Mouse (Mus musculus): ENCODE results near the gene Tmed10. TPM values are rescaled to one million over a fixed set of nuclear protein-coding genes. Genes with fewer than 3 reads are reported as not detected.

Tmed10 gene
- 100 to 1,000 TPM; 146 to 156 TPM for total RNA-seq (2021)
- long read RNA-seq, experiment 1, transcript Tmed10-201 (5 exons, 1,482 nt) = major isoform, 74 of 103 reads
- long read RNA-seq, experiment 1, partial matches to known transcripts = 1 of 103 reads
- long read RNA-seq, experiment 1, other reads (novel, unspliced or antisense) = 26 of 103 reads
- long read RNA-seq, experiment 2, transcript Tmed10-201 (5 exons, 1,482 nt) = major isoform, 81 of 154 reads
- long read RNA-seq, experiment 2, partial matches to known transcripts = 1 of 154 reads
- long read RNA-seq, experiment 2, other reads (novel, unspliced or antisense) = 70 of 154 reads

DNA sequence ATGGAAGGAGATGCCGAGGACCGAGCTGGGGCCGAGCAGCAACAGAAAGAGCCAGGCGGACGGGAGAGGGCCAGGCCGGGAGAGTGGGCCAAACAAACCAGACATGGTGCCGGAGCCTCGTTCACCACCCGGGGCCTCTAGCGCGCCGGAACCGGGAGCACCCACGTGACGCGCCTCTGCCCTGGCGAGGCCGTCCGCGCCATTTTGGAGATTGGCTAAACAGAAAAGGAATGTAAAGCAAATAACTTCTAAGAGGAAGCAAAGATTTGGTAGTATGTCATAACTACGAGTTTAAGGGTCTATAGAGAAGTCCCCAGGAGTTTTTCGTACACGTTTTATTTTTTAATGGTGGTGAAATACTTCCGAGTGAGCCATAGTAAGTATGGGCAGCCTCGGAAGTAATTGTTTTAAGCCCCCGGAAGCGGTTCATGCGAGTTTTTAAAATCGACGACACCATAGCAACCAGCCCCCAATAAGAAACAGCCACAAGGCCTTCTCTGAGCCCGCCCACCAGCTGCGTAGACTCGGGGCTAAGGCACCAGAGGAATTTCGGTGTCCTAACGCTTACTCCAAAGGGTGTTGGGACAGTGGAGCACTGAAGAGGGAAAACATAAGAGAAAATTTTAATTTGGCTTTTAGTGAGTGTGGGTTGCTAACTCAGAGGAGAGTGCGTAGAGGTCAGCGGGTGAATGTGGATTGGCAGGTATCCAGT is at the start of gene Tmed10:
Gene Tmed10, minus strand, starts transcription at position 287 of the 712 bp plus-strand sequence.
- DNase-seq (ENCODE audit: low spot score in 2 of 2) = peak; percentile 88 to 95

- no peak for DNase-seq (ENCODE audit: low spot score in 2 of 2)
Measured at GRCm38 (mm10) chr12:85423236-85423635, 48.6 kb upstream of the Tmed10 start.

GRCm38 (mm10) chr12:85422536-85422935 is 47.9 kb upstream of the Tmed10 start:
- no peak for DNase-seq (ENCODE audit: low spot score in 2 of 2)

DNA sequence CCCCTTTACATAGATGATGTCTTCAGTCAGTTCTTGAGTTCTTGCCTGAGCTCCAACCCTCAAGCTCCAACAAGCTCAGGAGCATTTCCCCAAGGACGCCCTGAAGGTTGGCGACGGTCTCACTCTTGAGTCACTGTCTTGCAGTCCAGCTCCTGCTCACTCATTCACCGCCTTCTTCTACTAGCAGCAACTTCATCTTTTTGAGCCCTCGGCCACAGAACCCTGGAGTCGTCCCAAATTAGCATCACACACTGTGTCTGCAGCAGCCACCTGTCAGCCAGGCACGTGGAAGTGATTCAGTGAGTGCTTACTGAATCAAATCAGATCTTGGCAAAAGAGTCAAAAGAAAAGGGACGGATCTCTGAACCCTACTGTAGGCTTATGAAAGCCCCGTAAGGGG is 46.3 kb upstream of the Tmed10 start:
- DNase-seq (ENCODE audit: low spot score in 2 of 2) = no peak

DNA sequence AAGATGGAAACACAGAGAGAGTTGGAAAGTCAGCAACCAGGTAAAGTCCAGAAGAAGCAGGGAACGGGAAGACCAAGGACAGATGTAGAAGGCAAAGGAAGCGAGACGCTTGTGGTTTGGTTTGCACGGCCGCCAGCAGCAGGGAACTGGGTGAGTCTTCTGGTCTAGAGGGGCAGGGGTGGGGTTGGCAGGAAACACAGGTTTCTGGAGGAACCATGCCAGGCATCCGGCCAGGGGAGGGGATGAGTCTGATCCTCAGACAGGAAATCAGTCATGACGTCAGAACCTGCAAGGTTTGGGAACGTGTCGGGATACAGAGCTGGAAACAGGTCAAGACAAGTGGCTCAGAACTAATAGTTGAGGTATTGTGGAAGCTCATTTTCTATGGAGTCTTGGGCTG is 43.2 kb upstream of the Tmed10 start:
- no peak for DNase-seq (ENCODE audit: low spot score in 2 of 2)

DNA sequence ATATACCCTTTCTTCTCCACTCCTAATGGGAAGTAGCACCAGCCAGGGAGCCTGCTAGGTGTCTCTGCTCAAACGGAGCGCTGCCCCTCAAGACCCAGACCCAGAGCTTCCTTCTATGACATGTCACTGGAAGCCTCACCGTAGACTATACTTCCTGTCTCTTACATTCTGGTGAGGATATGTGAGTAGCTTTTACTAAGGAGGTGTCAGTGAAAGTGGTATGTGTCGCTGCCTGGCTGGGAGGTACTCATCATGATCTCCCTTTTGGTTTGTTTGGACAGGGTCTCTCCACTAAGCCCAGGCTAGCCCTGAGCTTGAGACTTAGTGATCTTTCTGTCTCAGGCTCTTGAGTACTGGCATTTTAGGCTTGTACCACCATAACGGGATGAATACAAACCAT is 41.7 kb upstream of the Tmed10 start:
- no peak for DNase-seq (ENCODE audit: low spot score in 2 of 2)

GRCm38 (mm10) chr12:85415876-85416275 is 41.2 kb upstream of the Tmed10 start:
- no peak for DNase-seq (ENCODE audit: low spot score in 2 of 2)

DNA sequence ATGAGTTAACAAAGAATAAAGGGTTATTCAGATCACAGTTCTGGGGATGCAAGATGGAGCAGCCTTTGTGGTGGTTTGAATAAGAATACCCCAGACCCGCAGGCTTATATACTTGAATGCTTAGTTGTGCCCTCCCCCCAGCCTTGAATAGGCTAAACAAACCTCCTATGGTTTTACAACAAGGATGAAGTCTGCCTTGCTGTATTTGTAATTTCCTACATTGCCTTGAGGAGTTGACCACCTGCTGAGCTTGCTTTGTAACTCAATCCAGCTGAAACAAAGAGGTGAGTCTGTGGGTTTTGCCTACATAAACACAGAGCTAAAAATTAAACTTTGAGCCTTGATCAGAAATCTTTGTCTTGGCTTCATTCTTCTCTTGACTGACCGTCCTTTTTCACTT is 36.5 kb upstream of the Tmed10 start:
- no peak for DNase-seq (ENCODE audit: low spot score in 2 of 2)

GRCm38 (mm10) chr12:85397960-85398272 is 23.3 kb upstream of the Tmed10 start:
- DNase-seq (ENCODE audit: low spot score in 2 of 2) = no peak

- DNase-seq (ENCODE audit: low spot score in 2 of 2) = no peak
Measured at GRCm38 (mm10) chr12:85397063-85397959, 22.7 kb upstream of the Tmed10 start.

- no peak for DNase-seq (ENCODE audit: low spot score in 2 of 2)
Measured at GRCm38 (mm10) chr12:85393981-85394380, 19.3 kb upstream of the Tmed10 start.

DNA sequence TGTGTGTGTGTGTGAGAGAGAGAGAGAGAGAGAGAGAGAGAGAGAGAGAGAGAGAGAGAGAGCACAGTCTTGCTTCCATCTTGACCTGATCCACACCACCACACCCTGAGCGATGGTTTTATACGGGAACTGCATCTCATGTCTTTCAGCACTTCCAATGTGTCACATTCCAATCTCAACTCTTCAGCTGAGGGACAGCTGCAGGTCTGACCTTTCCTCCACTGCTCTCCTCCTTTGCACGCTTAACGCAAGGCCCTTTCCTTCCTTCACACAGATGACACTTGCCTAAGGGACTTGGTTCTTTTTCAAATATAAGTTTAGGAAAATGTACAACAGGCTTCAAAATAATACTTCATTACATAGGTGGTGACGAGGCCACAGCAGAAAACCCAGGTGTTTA is 18.9 kb upstream of the Tmed10 start:
- DNase-seq (ENCODE audit: low spot score in 2 of 2) = no peak

DNA sequence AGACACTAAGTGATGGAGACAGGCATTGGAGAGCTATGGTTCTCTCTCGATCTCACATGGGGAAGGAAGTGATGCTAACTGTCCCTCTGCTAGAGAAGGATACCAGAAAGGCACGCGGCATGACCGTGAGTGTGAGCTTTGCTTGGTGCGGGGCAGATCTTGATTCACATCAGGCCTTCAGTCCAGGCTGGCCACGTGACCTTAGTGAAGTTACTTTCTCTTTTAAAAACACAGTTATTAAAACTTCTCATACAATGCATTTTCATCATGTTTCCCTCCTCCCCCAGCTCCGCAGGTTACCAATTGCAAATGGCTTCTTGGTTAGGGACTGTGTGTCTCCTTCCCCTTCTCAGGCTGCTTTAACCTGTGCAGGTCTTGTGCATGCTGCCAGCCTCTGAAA is 16.5 kb upstream of the Tmed10 start:
- DNase-seq (ENCODE audit: low spot score in 2 of 2) = no peak

DNA sequence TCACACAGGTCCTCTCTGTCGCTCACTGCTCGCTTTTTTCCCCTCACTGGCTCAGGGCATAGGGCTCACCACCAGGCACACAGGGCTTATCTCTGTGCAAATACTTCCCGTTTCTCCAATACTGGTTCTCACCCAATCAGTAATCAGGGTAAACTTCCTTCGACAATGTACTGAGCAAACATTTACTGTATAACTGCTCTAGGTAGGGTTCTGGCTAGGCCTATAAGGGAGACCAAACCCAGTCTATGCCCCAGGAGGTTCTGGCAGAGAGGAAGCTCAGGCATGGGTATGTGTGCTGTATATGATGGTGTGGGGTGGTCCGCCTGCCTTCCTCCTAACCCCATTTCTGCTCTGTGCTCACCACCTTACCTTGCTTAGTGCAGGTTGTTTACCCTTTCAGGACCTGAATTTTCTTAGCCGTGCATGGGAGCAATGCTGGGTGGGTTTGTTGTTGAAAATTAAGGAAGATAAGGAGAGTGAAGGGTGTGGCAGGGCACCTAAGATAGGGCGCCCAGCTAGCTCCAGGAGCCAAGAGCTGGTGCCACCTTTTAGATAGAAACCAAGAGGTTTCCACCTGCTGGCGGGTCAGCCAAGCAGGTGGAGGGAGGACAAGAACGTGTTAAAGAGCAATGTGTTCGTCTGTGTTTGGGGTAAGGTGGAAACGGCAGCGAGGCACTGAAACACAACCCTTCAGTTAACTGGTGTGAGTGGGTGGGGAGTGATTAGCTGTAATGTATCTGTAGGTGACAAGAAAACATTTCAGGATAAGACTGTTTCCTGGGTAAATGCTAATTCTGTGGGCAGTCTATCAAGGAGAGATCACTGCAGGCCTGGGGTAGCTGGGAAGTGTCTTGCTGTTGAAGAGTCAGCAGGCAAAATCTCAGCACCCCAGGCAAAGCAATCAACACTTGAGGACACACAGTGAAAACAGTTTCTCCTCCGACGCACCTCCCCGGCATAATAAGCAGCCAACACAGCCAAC is 14.8 kb upstream of the Tmed10 start:
- no peak for DNase-seq (ENCODE audit: low spot score in 2 of 2)

DNA sequence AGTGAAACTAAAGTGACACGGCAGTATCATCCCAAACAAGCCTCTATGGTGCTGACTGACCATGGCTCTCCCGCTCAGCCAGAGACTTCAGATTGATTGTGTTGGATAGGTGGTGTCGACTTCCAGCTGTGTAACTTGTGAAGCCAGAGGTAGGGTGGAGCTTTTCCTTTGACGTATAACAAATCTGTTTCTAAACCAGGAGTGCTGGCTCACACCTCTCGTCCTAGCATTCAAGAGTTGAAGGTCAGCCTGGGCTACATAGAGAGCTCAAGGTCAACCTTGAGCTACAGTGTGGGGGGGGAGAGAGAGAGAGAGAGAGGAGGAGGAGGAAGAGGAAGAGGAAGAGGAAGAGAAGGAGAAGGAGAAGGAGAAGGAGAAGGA is 11.3 kb upstream of the Tmed10 start:
- DNase-seq (ENCODE audit: low spot score in 2 of 2) = no peak

- DNase-seq (ENCODE audit: low spot score in 2 of 2) = no peak
Measured at GRCm38 (mm10) chr12:85385329-85385994, 10.8 kb upstream of the Tmed10 start.

DNA sequence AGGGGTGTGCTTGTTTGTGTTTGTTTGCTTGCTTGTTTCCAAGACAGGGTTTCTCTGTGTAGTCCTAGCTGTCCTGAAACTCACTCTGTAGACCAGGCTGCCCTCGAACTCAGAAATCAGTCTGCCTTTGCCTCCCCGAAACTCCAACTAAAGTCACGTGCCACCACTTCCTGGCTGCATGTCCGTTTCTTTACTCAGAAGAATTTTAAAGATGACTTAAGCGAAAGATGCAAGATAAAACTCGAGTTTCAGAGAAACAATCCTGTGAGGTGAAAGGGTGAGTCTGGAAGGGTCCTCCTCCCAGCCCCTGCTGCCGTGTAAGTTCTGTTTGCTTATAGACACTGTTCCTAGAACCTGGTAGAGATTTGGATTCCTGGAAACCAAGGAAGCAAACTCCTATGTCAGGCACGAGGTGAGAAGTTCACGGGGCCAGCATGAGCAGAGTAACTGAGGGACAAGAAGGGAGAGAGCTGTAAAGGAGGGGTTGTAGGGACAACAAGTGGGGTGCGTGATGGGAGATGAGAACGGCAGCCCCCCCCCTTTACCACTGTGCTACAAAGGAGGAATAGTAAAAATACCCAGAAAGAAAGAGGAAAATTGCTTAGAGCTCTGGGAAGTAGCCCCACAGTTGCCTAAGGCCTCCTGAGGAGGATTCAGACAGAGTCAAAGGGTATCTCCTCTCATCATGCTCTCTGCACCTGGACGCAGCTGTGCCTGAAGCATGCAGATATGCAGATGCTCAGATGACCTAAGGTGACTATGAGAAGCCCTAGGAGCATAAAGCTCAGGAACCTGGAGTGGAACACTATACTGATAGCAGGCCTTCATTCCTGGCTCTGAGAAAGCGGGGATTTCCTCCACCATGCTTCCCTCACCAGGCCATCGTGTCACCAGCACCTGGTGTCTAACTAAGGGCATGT is 8.4 kb upstream of the Tmed10 start:
- DNase-seq (ENCODE audit: low spot score in 2 of 2) = no peak

- DNase-seq (ENCODE audit: low spot score in 2 of 2) = no peak
Measured at GRCm38 (mm10) chr12:85381570-85381969, 6.9 kb upstream of the Tmed10 start.

GRCm38 (mm10) chr12:85380942-85381341 is 6.3 kb upstream of the Tmed10 start:
- DNase-seq (ENCODE audit: low spot score in 2 of 2) = no peak

All from layer of hippocampus, postnatal 14 days (tissue).